Mouse (Mus musculus): ENCODE data around the gene Serpina1b. TPM values are rescaled to one million over a fixed set of nuclear protein-coding genes. Genes with fewer than 3 reads are reported as not detected.

Gene Serpina1b
- polyA plus RNA-seq, 1 experiment from 2014 or later: 1,448 TPM

DNA sequence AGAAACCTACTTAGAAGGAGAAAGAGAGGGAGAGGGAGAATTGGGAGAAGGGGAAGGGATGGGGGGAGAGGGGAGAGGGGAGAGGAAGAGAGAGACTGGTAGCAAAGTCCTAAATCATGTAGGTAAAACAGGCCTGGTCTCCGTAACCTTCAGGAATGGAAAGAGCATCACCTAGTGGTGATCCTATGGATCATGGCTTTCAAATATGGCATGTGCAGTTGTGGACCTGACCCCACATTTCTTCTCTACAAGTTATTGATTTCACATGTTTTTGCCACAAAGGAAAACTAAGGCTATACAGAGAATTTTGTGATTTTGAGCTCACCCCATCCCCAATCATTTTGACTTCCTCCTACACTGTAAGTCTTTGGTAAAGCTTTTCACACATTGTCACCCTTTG, 119.8 kb downstream of the Serpina1b start:
- Histone ChIP-seq H3K9ac (ENCODE audit: low read depth, low read length) (no peak overlapping the region), H3K36me3 (ENCODE audit: control insufficient read depth, insufficient read depth) (no peaks in the 10 kb centered on the region), H3K9me3 (replicated peaks; ENCODE audit: control insufficient read depth, low read length) (no peaks in the 10 kb centered on the region), H3K4me3 (ENCODE audit: low read depth, low read length) (no peak overlapping the region), H3K27me3 (ENCODE audit: control insufficient read depth, insufficient read depth, low read depth, low read length) (no peaks in the 10 kb centered on the region), H3K27ac (ENCODE audit: low read length) (no peak overlapping the region), H3K4me1 (ENCODE audit: control insufficient read depth, low read depth, low read length) (no peaks in the 10 kb centered on the region; the same call in 1 of the 2 replicates), H3K4me2 (ENCODE audit: low read depth, low read length) (no peak overlapping the region)
- WGBS (ENCODE audit: insufficient replicate concordance): 70% methylated on average over 1 of the region's 1 CpGs
- ATAC-seq (ENCODE audit: low read depth): no peak

DNA sequence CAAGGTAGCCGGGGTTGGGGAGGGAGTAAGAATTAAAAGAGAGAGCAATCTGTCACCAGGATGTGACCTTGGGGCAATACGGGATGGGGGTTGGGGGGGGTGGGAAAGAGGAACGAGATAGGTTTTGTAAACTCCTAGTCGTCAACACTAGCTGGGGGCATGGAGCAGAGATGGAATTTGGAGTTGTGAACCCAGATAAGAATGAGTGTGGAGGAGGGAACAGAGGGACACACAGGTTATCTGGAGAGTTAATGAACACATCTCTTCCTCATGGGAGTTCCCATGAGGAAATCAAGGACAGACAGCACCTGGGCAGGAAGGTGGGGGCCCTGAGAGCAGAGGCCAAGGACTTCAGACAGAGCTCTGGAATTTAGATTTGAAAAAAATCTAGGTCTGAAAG, 124.1 kb downstream of the Serpina1b start:
- peak; percentile 82 for ATAC-seq (ENCODE audit: low read depth)
- Histone ChIP-seq H3K9me3 (replicated peaks; ENCODE audit: control insufficient read depth, low read length) (no peaks in the 10 kb centered on the region), H3K4me2 (ENCODE audit: low read depth, low read length) (no peak overlapping the region), H3K4me1 (ENCODE audit: control insufficient read depth, low read depth, low read length) (peaks cover 4% of the 10 kb centered on the region; the same call in 1 of the 2 replicates), H3K27ac (ENCODE audit: low read length) (peak overlapping the region; percentile 56; the same call in 1 of the 2 replicates), H3K36me3 (ENCODE audit: control insufficient read depth, insufficient read depth) (no peaks in the 10 kb centered on the region), H3K27me3 (ENCODE audit: control insufficient read depth, insufficient read depth, low read depth, low read length) (no peaks in the 10 kb centered on the region), H3K9ac (ENCODE audit: low read depth, low read length) (no peak overlapping the region), H3K4me3 (ENCODE audit: low read depth, low read length) (no peak overlapping the region)
- WGBS (ENCODE audit: insufficient replicate concordance): 43% methylated on average over 4 of the region's 4 CpGs

DNA sequence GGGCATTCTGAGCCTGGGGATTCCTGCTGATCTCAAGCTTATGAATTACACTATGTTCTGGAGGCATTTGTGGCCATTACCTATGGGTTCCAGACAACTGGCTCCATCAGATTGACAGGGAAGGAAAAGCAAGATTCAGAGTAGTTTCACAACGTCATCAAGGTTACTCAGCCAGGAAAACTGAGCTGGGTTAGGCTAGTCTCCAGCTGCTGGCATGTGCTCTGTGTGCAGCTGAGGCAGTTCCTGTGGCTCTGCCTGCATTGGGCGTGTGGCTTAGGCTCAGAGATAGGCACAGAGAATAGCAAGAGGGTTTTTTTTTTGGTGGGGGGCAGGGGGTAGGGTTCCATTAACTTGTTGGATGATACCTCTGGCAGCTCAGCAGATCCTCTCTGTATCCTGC, 124.6 kb downstream of the Serpina1b start:
- no peak for ATAC-seq (ENCODE audit: low read depth)

DNA sequence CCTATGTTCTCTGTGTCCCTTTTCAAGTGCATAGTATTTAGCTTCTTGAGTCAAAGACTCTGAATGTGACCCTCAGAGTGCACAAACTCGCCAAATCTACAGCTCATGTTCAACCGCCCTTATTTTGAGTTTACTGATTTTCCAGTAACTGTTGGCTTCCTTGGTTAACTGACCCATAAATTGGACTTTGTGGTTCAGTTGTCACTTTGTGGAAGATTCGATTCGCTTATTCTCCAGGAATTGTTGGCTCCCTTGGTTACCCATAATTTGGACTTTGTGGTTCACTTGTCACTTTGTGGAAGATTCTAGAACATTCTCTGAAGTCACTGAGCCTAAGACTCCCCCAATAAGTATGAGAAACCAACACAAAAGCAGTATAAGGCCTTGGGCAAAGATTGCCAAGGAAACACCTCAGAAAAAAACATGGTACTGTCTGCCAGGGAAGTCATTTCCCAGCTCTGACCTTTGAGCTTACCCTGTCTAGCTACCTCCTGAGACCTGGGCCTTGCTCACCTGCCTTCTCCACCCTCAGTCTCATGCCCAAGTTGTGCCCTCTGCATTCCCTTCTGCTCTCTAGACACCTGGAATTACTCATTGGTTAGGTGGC, 129.9 kb downstream of the Serpina1b start:
- no peak overlapping the region for H3K9ac ChIP-seq (ENCODE audit: low read depth, low read length)
- H3K36me3 ChIP-seq (ENCODE audit: control insufficient read depth, insufficient read depth): no peaks in the 10 kb centered on the region
- WGBS (ENCODE audit: insufficient replicate concordance): 56% methylated on average over 4 of the region's 4 CpGs
- H3K4me1 ChIP-seq (ENCODE audit: control insufficient read depth, low read depth, low read length): peaks cover 3% of the 10 kb centered on the region; the same call in 1 of the 2 replicates
- ATAC-seq (ENCODE audit: low read depth): no peak
- no peaks in the 10 kb centered on the region for H3K9me3 ChIP-seq (replicated peaks; ENCODE audit: control insufficient read depth, low read length)
- no peaks in the 10 kb centered on the region for H3K27me3 ChIP-seq (ENCODE audit: control insufficient read depth, insufficient read depth, low read depth, low read length)
- H3K27ac ChIP-seq (ENCODE audit: low read length): no peak overlapping the region
- H3K4me3 ChIP-seq (ENCODE audit: low read depth, low read length): no peak overlapping the region
- no peak overlapping the region for H3K4me2 ChIP-seq (ENCODE audit: low read depth, low read length)

More for the DNA sequence above, 124.6 kb downstream of the Serpina1b start:
- 27% methylated on average over 2 of the region's 2 CpGs for WGBS (ENCODE audit: insufficient replicate concordance)
- Histone ChIP-seq H3K36me3 (ENCODE audit: control insufficient read depth, insufficient read depth) (no peaks in the 10 kb centered on the region), H3K4me1 (ENCODE audit: control insufficient read depth, low read depth, low read length) (peaks cover 4% of the 10 kb centered on the region; the same call in 1 of the 2 replicates), H3K4me2 (ENCODE audit: low read depth, low read length) (no peak overlapping the region), H3K9ac (ENCODE audit: low read depth, low read length) (no peak overlapping the region), H3K27me3 (ENCODE audit: control insufficient read depth, insufficient read depth, low read depth, low read length) (no peaks in the 10 kb centered on the region), H3K4me3 (ENCODE audit: low read depth, low read length) (no peak overlapping the region), H3K9me3 (replicated peaks; ENCODE audit: control insufficient read depth, low read length) (no peaks in the 10 kb centered on the region), H3K27ac (ENCODE audit: low read length) (peak overlapping the region; percentile 42; the same call in 1 of the 2 replicates)

DNA sequence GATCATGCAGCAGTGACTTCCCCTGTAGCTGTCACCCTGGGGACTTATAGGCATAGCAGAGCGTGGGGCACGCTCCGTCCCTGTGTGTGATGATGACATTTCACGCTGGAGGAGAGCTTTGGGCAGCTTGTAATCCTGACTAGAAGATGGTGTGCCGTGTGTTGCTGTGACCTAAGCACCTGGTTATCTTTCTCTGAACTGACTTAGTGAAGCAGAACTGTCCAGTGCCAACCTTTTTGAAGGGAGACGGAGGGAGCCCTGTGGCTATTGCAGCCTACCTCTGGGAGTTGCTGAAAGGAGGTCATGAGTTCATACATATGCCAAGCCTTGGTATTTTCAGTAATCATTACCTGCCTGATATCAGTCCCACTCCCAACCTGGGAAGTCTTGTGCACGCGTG, 134.7 kb downstream of the Serpina1b start, which contains the start of gene Serpina1f:
Serpina1f (minus strand) TSS at position 101 of the 400 bp plus-strand sequence.
- Histone ChIP-seq H3K36me3 (ENCODE audit: control insufficient read depth, insufficient read depth) (no peaks in the 10 kb centered on the region), H3K9me3 (replicated peaks; ENCODE audit: control insufficient read depth, low read length) (no peaks in the 10 kb centered on the region), H3K27ac (ENCODE audit: low read length) (no peak within 1 kb of the TSS), H3K4me1 (ENCODE audit: control insufficient read depth, low read depth, low read length) (no peaks in the 10 kb centered on the region), H3K4me2 (ENCODE audit: low read depth, low read length) (no peak within 1 kb of the TSS), H3K4me3 (ENCODE audit: low read depth, low read length) (no peak within 1 kb of the TSS), H3K27me3 (ENCODE audit: control insufficient read depth, insufficient read depth, low read depth, low read length) (no peaks in the 10 kb centered on the region), H3K9ac (ENCODE audit: low read depth, low read length) (no peak within 1 kb of the TSS)
- ATAC-seq (ENCODE audit: low read depth): no peak
- 66% methylated on average over 8 of the region's 8 CpGs for WGBS (ENCODE audit: insufficient replicate concordance)

DNA sequence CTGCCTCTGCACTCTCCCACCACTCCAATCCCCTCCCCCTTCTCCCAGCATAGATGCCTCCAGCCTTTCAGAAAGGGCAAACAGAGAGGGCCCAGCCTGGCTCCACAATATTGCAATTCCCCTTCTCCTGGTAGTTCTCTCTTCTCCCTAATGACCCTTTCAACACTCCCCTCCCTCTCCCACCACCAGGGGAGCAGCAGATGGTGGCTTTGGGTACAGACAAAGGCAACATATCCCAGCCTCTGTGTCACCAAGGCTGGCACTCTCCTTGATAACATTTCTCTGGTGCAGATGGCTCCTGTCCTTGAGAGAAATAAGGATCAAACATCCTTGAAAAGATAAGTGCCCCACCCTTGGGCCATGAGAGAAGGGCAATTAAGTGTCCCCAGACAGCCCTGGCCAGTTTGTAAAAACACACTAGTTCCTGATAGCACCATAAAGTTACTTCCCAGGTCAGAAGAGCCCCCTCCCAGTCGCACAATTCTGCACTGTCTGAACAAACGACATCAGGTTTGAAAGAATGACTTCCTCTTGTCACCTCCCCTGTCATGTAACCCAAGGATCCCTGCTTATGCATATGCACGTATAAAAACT, 141.9 kb downstream of the Serpina1b start:
- H3K4me2 ChIP-seq (ENCODE audit: low read depth, low read length): no peak overlapping the region
- H3K36me3 ChIP-seq (ENCODE audit: control insufficient read depth, insufficient read depth): no peaks in the 10 kb centered on the region
- H3K4me1 ChIP-seq (ENCODE audit: control insufficient read depth, low read depth, low read length): no peaks in the 10 kb centered on the region; the same call in 1 of the 2 replicates
- 21% methylated on average over 3 of the region's 3 CpGs for WGBS (ENCODE audit: insufficient replicate concordance)
- no peaks in the 10 kb centered on the region for H3K9me3 ChIP-seq (replicated peaks; ENCODE audit: control insufficient read depth, low read length)
- no peaks in the 10 kb centered on the region for H3K27me3 ChIP-seq (ENCODE audit: control insufficient read depth, insufficient read depth, low read depth, low read length)
- no peak for ATAC-seq (ENCODE audit: low read depth)
- no peak overlapping the region for H3K27ac ChIP-seq (ENCODE audit: low read length)
- H3K9ac ChIP-seq (ENCODE audit: low read depth, low read length): no peak overlapping the region
- no peak overlapping the region for H3K4me3 ChIP-seq (ENCODE audit: low read depth, low read length)

DNA sequence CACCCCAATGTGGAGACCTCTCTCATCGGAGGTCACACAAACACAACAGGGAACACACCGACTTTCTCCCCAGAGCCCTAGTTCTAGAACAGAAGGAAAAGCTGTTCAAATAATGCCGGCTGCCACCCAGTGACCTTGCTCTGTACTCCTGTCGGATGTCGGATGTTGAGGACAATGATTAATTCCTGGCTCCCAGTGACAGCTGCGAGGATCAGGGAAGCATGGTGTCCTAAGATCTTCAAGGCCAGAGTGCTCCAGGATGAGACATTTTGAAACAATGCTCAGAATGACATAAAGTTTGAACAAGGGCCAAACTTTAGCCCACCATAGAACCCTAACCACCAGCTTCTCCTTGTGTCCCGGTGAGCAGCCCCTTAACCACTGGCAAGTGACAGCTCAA, 143.2 kb downstream of the Serpina1b start:
- 57% methylated on average over 7 of the region's 7 CpGs for WGBS (ENCODE audit: insufficient replicate concordance)
- Histone ChIP-seq H3K4me3 (ENCODE audit: low read depth, low read length) (no peak overlapping the region), H3K27ac (ENCODE audit: low read length) (no peak overlapping the region; the same call in 1 of the 2 replicates), H3K4me1 (ENCODE audit: control insufficient read depth, low read depth, low read length) (no peaks in the 10 kb centered on the region; the same call in 1 of the 2 replicates), H3K27me3 (ENCODE audit: control insufficient read depth, insufficient read depth, low read depth, low read length) (no peaks in the 10 kb centered on the region), H3K9ac (ENCODE audit: low read depth, low read length) (no peak overlapping the region), H3K36me3 (ENCODE audit: control insufficient read depth, insufficient read depth) (no peaks in the 10 kb centered on the region), H3K4me2 (ENCODE audit: low read depth, low read length) (no peak overlapping the region), H3K9me3 (replicated peaks; ENCODE audit: control insufficient read depth, low read length) (no peaks in the 10 kb centered on the region)
- no peak for ATAC-seq (ENCODE audit: low read depth)

DNA sequence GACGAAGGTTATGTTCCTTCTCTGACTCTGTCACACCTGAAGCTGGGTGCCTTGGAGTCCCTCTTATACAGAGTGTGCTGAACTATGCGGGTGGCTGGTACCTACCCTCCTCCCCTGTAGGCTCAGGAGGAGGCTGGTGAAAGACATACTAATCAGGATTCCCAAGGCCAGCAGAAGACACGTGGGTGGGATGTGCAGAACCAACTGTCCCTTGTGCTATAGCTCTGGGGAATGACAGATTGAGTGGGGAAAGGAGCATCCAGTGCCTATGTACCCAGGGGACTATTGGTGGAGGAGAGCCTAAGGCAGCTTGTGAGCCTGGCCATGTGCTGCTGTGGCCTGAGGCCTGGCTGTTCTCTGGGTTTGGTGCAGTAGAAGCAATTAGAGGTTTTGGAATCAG, 144.1 kb downstream of the Serpina1b start:
- Histone ChIP-seq H3K9ac (ENCODE audit: low read depth, low read length) (no peak overlapping the region), H3K4me3 (ENCODE audit: low read depth, low read length) (no peak overlapping the region), H3K4me2 (ENCODE audit: low read depth, low read length) (no peak overlapping the region), H3K4me1 (ENCODE audit: control insufficient read depth, low read depth, low read length) (no peaks in the 10 kb centered on the region; the same call in 1 of the 2 replicates), H3K27me3 (ENCODE audit: control insufficient read depth, insufficient read depth, low read depth, low read length) (no peaks in the 10 kb centered on the region), H3K27ac (ENCODE audit: low read length) (peak overlapping the region; percentile 41), H3K36me3 (ENCODE audit: control insufficient read depth, insufficient read depth) (no peaks in the 10 kb centered on the region), H3K9me3 (replicated peaks; ENCODE audit: control insufficient read depth, low read length) (no peaks in the 10 kb centered on the region)
- WGBS (ENCODE audit: insufficient replicate concordance): 46% methylated on average over 3 of the region's 3 CpGs
- no peak for ATAC-seq (ENCODE audit: low read depth)

DNA sequence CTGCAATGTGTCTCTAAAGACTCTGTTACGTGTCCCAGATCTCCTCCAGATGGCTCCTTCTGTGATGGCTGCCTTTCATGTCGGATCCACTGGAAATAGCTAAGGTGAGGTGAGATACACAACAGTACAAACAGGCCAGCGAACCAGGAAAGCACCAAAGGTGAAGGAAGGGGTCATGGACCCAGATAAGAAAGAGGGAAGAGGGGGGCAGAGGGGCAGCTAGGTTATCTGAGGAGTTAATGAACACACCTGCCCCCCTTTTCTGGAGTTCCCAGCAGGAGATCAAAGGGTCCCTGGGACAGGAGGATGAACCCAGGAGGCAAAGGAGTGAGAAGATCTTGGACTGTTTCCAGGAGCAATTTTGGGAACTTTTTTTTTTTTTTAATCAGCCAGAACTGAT, 144.8 kb downstream of the Serpina1b start:
- Histone ChIP-seq H3K4me1 (ENCODE audit: control insufficient read depth, low read depth, low read length) (no peaks in the 10 kb centered on the region; the same call in 1 of the 2 replicates), H3K9me3 (replicated peaks; ENCODE audit: control insufficient read depth, low read length) (no peaks in the 10 kb centered on the region), H3K4me3 (ENCODE audit: low read depth, low read length) (no peak overlapping the region), H3K27me3 (ENCODE audit: control insufficient read depth, insufficient read depth, low read depth, low read length) (no peaks in the 10 kb centered on the region), H3K9ac (ENCODE audit: low read depth, low read length) (no peak overlapping the region), H3K4me2 (ENCODE audit: low read depth, low read length) (no peak overlapping the region), H3K36me3 (ENCODE audit: control insufficient read depth, insufficient read depth) (no peaks in the 10 kb centered on the region), H3K27ac (ENCODE audit: low read length) (peak overlapping the region; percentile 10; the same call in 1 of the 2 replicates)
- 36% methylated on average over 3 of the region's 3 CpGs for WGBS (ENCODE audit: insufficient replicate concordance)
- ATAC-seq (ENCODE audit: low read depth): peak; percentile 62
